Mouse (Mus musculus): ENCODE measurements at regions not wholly inside any gene's neighbourhood (a gene's known extent, or its start where the extent isn't known, plus 50 kb on each side); places are given as distances from the start of the nearest gene placed in this dataset.

DNA sequence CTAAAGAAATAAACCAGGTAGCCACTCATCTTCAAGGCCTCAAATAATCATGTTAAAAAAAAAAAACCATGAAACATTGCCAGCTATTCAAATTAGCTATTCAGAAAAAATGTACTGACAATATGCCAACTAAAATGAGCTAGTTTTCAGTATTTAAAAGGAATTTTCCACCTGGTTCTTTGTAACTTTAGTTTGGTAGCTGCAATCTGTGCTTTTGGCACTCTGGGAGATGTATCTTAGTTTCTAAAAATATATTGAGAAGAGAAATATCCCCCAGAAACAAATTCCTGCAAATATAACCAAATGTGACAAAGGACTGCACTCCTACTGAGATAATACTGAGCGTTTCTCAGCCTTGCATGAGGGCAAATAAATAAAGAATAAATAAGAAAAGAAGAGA lies 1317.8 kb upstream of the Adam24 start:
- TF ChIP-seq CTCF (IDR thresholded peaks at IDR 0.05; ENCODE audit: borderline replicate concordance, insufficient read depth, low read depth, low read length) = no peak
- no peak for TF ChIP-seq POLR2A (IDR thresholded peaks at IDR 0.05; ENCODE audit: borderline replicate concordance, insufficient read depth, low read length)
